ENCODE assay signal across 22 mouse cellular contexts in genomic region chr2:4170189-4170588, GRCm38 (mm10).
DNase-seq lines count a peak whose midpoint lies in the region; ATAC-seq and TF ChIP-seq lines count a peak whose summit lies in the region.
"Had no signal": no experiment of that assay in that cellular context is flagged by ENCODE, and none has a peak within 500 bp of the region (broad histone marks: within the 10 kb centered on the region; RNA-seq: fewer than 3 reads in every experiment).

No protein-coding gene starts in this region.

- peak overlapping the region; percentile 57; the same call in 1 of the 2 replicates for H3K27ac ChIP-seq in layer of hippocampus, adult 2 months
- peak overlapping the region; percentile 65 for H3K27ac ChIP-seq in forebrain, embryonic 16.5 days (ENCODE audit: low read length)
- peak overlapping the region; percentile 74 for H3K27ac ChIP-seq in hindbrain, embryonic 16.5 days (ENCODE audit: low read depth, low read length)
- H3K27ac ChIP-seq in neural tube, embryonic 15.5 days (replicated peaks): peak overlapping the region; percentile 79
- H3K27ac ChIP-seq: embryonic facial prominence, embryonic 10.5 days; heart, adult 2 months; kidney, postnatal 0 days had no signal

- H3K36me3 ChIP-seq in forebrain, embryonic 16.5 days (ENCODE audit: control insufficient read depth, insufficient read depth): 0 out of 2 replicates have a peak, but pooled peaks cover 3% of the 10 kb centered on the region
- no peaks in the 10 kb centered on the region for H3K36me3 ChIP-seq in hindbrain, embryonic 16.5 days (ENCODE audit: control insufficient read depth, insufficient read depth, low read length)
- no peaks in the 10 kb centered on the region for H3K36me3 ChIP-seq in neural tube, embryonic 15.5 days
- H3K36me3 ChIP-seq: embryonic facial prominence, embryonic 10.5 days; G1E had no signal

- no peak overlapping the region for H3K9ac ChIP-seq in forebrain, embryonic 16.5 days (replicated peaks; ENCODE audit: low read depth, low read length)
- H3K9ac ChIP-seq in hindbrain, embryonic 16.5 days (ENCODE audit: low read depth, low read length): peak overlapping the region; percentile 19; the same call in 1 of the 2 replicates
- 0 out of 2 replicates have a peak overlapping the region, but pooled peaks have one; percentile 4 for H3K9ac ChIP-seq in neural tube, embryonic 15.5 days (replicated peaks)

- 70% methylated on average over 4 of the region's 4 CpGs for WGBS in forebrain, embryonic 16.5 days
- WGBS in hindbrain, embryonic 16.5 days: 57% methylated on average over 4 of the region's 4 CpGs
- WGBS in neural tube, embryonic 15.5 days: 47% methylated on average over 4 of the region's 4 CpGs

- peaks cover 14% of the 10 kb centered on the region for H3K4me1 ChIP-seq in forebrain, embryonic 16.5 days (replicated peaks; ENCODE audit: control insufficient read depth, insufficient read depth, low read length)
- H3K4me1 ChIP-seq in hindbrain, embryonic 16.5 days (ENCODE audit: control insufficient read depth, insufficient read depth, low read depth, low read length): peaks cover 20% of the 10 kb centered on the region
- H3K4me1 ChIP-seq in neural tube, embryonic 15.5 days: peaks cover 23% of the 10 kb centered on the region

- DNase-seq in layer of hippocampus, adult 2 months (ENCODE audit: low spot score in 2 of 2): no peak
- no peak for DNase-seq in layer of hippocampus, adult 9-10 months (ENCODE audit: low spot score)
- no peak for DNase-seq in kidney, postnatal 10 days
- no peak for DNase-seq in adrenal gland, adult (ENCODE audit: inconsistent age in 2 of 2, low spot score in 1 of 2)
- DNase-seq: adrenal gland, adult 2 months; B cell, adult 2 months; cerebellum, adult 11-12 months; cerebellum, postnatal 10 days; gastrocnemius, postnatal 25 days; heart, adult 2 months; kidney, adult 18-20 months; lung, postnatal 4 days; right cerebral cortex, postnatal 14 days had no signal

- no peak overlapping the region for H3K4me3 ChIP-seq in layer of hippocampus, adult 2 months
- no peak overlapping the region for H3K4me3 ChIP-seq in forebrain, embryonic 16.5 days (replicated peaks; ENCODE audit: low read length)
- H3K4me3 ChIP-seq in hindbrain, embryonic 16.5 days (ENCODE audit: low read length): no peak overlapping the region
- no peak overlapping the region for H3K4me3 ChIP-seq in neural tube, embryonic 15.5 days (replicated peaks)
- H3K4me3 ChIP-seq: embryonic facial prominence, embryonic 10.5 days; heart, adult 2 months had no signal

- ATAC-seq in forebrain, embryonic 16.5 days: no peak
- peak; percentile 43 for ATAC-seq in hindbrain, embryonic 16.5 days
- ATAC-seq in neural tube, embryonic 15.5 days (ENCODE audit: low FRiP score): peak; percentile 43; the same call in 1 of the 2 replicates
- ATAC-seq: inflammation-experienced regulatory T-cells, adult 6 months; Patski had no signal

- no peak for TF ChIP-seq CTCF in layer of hippocampus, adult 2 months (conservative IDR thresholded peaks at IDR 0.05)

- H3K9me3 ChIP-seq in forebrain, embryonic 16.5 days (ENCODE audit: control insufficient read depth, low read length): no peaks in the 10 kb centered on the region
- no peaks in the 10 kb centered on the region for H3K9me3 ChIP-seq in hindbrain, embryonic 16.5 days (ENCODE audit: control insufficient read depth, low read length)
- H3K9me3 ChIP-seq in neural tube, embryonic 15.5 days (replicated peaks): no peaks in the 10 kb centered on the region
- H3K9me3 ChIP-seq: embryonic facial prominence, embryonic 10.5 days; G1E had no signal

- H3K4me2 ChIP-seq in forebrain, embryonic 16.5 days (ENCODE audit: low read length): no peak overlapping the region
- H3K4me2 ChIP-seq in hindbrain, embryonic 16.5 days (ENCODE audit: low read length): peak overlapping the region; percentile 38
- H3K4me2 ChIP-seq in neural tube, embryonic 15.5 days: peak overlapping the region; percentile 24

- H3K27me3 ChIP-seq in forebrain, embryonic 16.5 days (replicated peaks; ENCODE audit: control insufficient read depth, insufficient read depth, low read length): no peaks in the 10 kb centered on the region
- H3K27me3 ChIP-seq in hindbrain, embryonic 16.5 days (replicated peaks; ENCODE audit: control insufficient read depth, insufficient read depth, low read length): no peaks in the 10 kb centered on the region
- no peaks in the 10 kb centered on the region for H3K27me3 ChIP-seq in neural tube, embryonic 15.5 days (replicated peaks)
- H3K27me3 ChIP-seq: CH12.LX had no signal
